Mouse (Mus musculus): ENCODE results near the gene Zc3h7b. TPM values are rescaled to one million over a fixed set of nuclear protein-coding genes. Genes with fewer than 3 reads are reported as not detected.

Zc3h7b gene
- polyA plus RNA-seq, 1 experiment from 2014 or later, result 57.6 TPM

DNA sequence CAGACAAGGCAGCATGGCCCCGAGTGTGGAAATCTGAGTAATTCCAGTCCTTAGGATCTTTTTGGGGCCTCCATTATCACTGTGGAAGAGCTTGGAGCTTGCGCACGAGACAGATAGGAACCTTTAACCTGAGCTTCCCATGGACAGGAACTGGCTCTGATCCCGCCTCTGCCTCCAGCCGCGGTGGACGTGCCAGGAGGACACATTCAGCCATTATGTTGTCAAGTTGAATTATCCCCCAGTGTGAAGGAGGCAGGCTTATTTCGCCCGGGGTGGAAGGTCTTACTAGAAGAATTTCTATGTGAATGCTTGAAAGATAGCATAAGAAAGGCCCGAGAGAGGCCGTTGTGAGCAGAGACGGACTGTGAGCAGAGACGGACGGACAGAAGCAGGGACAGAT lies 4.9 kb downstream of the Zc3h7b start:
- no peak overlapping the region for H3K4me3 ChIP-seq (ENCODE audit: low read depth, low read length)
- H3K9me3 ChIP-seq (ENCODE audit: control insufficient read depth, low read length), result no peaks in the 10 kb centered on the region
- no peak for ATAC-seq (replicated peaks; ENCODE audit: low FRiP score)
- no peak for DNase-seq (ENCODE audit: low spot score)
- H3K4me2 ChIP-seq (ENCODE audit: low read depth, low read length, severe bottlenecking), result no peak overlapping the region
- H3K4me1 ChIP-seq (replicated peaks; ENCODE audit: control insufficient read depth, insufficient read depth, low read length), result peaks cover 5% of the 10 kb centered on the region; the same call in 1 of the 2 replicates
- H3K36me3 ChIP-seq (ENCODE audit: control insufficient read depth, insufficient read depth, low read length), result no peaks in the 10 kb centered on the region; the same call in 1 of the 2 replicates
- 79% methylated on average over 14 of the region's 14 CpGs for WGBS
- no peak overlapping the region for H3K27ac ChIP-seq (ENCODE audit: low read depth, low read length)
- no peak overlapping the region for H3K9ac ChIP-seq (ENCODE audit: low read length)
- H3K27me3 ChIP-seq (ENCODE audit: control insufficient read depth, insufficient read depth, low read length), result no peaks in the 10 kb centered on the region

GRCm38 (mm10) chr15:81753669-81754068 lies 8.8 kb downstream of the Zc3h7b start:
- H3K36me3 ChIP-seq (ENCODE audit: control insufficient read depth, insufficient read depth, low read length), result no peaks in the 10 kb centered on the region; the same call in 1 of the 2 replicates
- WGBS, result 93% methylated on average over 9 of the region's 9 CpGs

DNA sequence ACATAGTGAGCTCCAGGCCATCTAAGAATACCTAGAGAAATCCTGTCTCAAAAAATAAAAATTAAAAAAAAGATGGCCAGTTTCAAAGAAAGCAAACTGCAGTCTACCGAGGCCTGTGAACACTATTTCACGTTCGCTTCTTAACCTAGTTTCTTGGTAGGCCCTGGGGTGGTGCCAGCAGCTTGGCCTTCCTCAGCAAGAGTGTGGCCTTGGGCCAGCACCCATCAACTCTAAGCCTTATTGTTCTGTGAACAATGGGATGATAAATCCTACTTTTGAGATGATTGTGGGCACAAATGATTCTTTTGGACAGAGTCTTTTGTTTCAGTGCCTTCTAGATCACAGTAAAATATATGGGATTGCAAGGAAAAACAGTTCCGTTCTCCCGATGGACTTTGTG lies 13.8 kb downstream of the Zc3h7b start:
- no peaks in the 10 kb centered on the region for H3K4me1 ChIP-seq (replicated peaks; ENCODE audit: control insufficient read depth, insufficient read depth, low read length)
- no peak overlapping the region for H3K4me3 ChIP-seq (ENCODE audit: low read depth, low read length)
- DNase-seq (ENCODE audit: low spot score) (no peak), ATAC-seq (replicated peaks; ENCODE audit: low FRiP score) (no peak)
- peaks cover 2% of the 10 kb centered on the region; the same call in 1 of the 2 replicates for H3K36me3 ChIP-seq (ENCODE audit: control insufficient read depth, insufficient read depth, low read length)
- no peaks in the 10 kb centered on the region for H3K9me3 ChIP-seq (ENCODE audit: control insufficient read depth, low read length)
- 89% methylated on average over 5 of the region's 5 CpGs for WGBS
- H3K4me2 ChIP-seq (ENCODE audit: low read depth, low read length, severe bottlenecking), result no peak overlapping the region
- no peak overlapping the region for H3K9ac ChIP-seq (ENCODE audit: low read length)
- H3K27ac ChIP-seq (ENCODE audit: low read depth, low read length), result no peak overlapping the region
- H3K27me3 ChIP-seq (ENCODE audit: control insufficient read depth, insufficient read depth, low read length), result no peaks in the 10 kb centered on the region

More at GRCm38 (mm10) chr15:81753669-81754068, 8.8 kb downstream of the Zc3h7b start:
- Histone ChIP-seq H3K27me3 (ENCODE audit: control insufficient read depth, insufficient read depth, low read length) (no peaks in the 10 kb centered on the region), H3K4me2 (ENCODE audit: low read depth, low read length, severe bottlenecking) (no peak overlapping the region), H3K27ac (ENCODE audit: low read depth, low read length) (no peak overlapping the region), H3K9ac (ENCODE audit: low read length) (no peak overlapping the region), H3K4me1 (replicated peaks; ENCODE audit: control insufficient read depth, insufficient read depth, low read length) (no peaks in the 10 kb centered on the region), H3K4me3 (ENCODE audit: low read depth, low read length) (no peak overlapping the region), H3K9me3 (ENCODE audit: control insufficient read depth, low read length) (no peaks in the 10 kb centered on the region)
- ATAC-seq (replicated peaks; ENCODE audit: low FRiP score) (no peak), DNase-seq (ENCODE audit: low spot score) (no peak)

- no peaks in the 10 kb centered on the region for H3K27me3 ChIP-seq (ENCODE audit: control insufficient read depth, insufficient read depth, low read length)
- no peak overlapping the region for H3K4me3 ChIP-seq (ENCODE audit: low read depth, low read length)
- no peak for ATAC-seq (replicated peaks; ENCODE audit: low FRiP score)
- peaks cover 2% of the 10 kb centered on the region; the same call in 1 of the 2 replicates for H3K36me3 ChIP-seq (ENCODE audit: control insufficient read depth, insufficient read depth, low read length)
- no peaks in the 10 kb centered on the region for H3K9me3 ChIP-seq (ENCODE audit: control insufficient read depth, low read length)
- DNase-seq (ENCODE audit: low spot score), result no peak
- no peak overlapping the region for H3K9ac ChIP-seq (ENCODE audit: low read length)
- H3K4me2 ChIP-seq (ENCODE audit: low read depth, low read length, severe bottlenecking), result no peak overlapping the region
- no peak overlapping the region for H3K27ac ChIP-seq (ENCODE audit: low read depth, low read length)
- WGBS, result 97% methylated on average over 3 of the region's 3 CpGs
- no peaks in the 10 kb centered on the region for H3K4me1 ChIP-seq (replicated peaks; ENCODE audit: control insufficient read depth, insufficient read depth, low read length)
Measured at GRCm38 (mm10) chr15:81759542-81759941, 14.7 kb downstream of the Zc3h7b start.

GRCm38 (mm10) chr15:81760361-81761079 lies 15.7 kb downstream of the Zc3h7b start:
- ATAC-seq (replicated peaks; ENCODE audit: low FRiP score), result no peak
- Histone ChIP-seq H3K27me3 (ENCODE audit: control insufficient read depth, insufficient read depth, low read length) (no peaks in the 10 kb centered on the region), H3K36me3 (ENCODE audit: control insufficient read depth, insufficient read depth, low read length) (peaks cover 2% of the 10 kb centered on the region; the same call in 1 of the 2 replicates), H3K4me1 (replicated peaks; ENCODE audit: control insufficient read depth, insufficient read depth, low read length) (no peaks in the 10 kb centered on the region), H3K27ac (ENCODE audit: low read depth, low read length) (no peak overlapping the region), H3K9me3 (ENCODE audit: control insufficient read depth, low read length) (no peaks in the 10 kb centered on the region), H3K4me3 (ENCODE audit: low read depth, low read length) (no peak overlapping the region), H3K4me2 (ENCODE audit: low read depth, low read length, severe bottlenecking) (no peak overlapping the region), H3K9ac (ENCODE audit: low read length) (no peak overlapping the region)
- WGBS, result 93% methylated on average over 5 of the region's 5 CpGs
- DNase-seq (ENCODE audit: low spot score), result no peak

DNA sequence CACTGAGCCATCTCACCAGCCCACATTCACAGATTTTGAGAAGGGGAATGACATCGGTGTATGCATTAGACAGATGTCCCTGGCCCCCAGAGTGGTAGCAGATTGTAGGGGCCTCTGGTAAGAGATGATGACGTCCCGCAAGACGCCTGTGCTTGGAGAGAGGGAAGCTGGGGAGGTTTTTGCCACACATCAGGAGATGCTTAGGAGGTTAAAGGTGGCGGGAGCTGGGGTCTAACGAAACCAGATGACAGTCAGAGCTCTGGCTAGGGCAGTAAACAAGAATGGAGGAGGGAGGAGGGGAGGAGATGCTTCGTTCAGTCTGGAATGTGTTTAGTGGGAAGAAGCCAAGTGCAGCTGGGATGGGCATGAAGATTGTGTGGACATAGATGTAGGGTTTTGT lies 16.5 kb downstream of the Zc3h7b start:
- no peak for DNase-seq (ENCODE audit: low spot score)
- WGBS, result 82% methylated on average over 7 of the region's 7 CpGs

GRCm38 (mm10) chr15:81761959-81762358 lies 17.1 kb downstream of the Zc3h7b start:
- no peaks in the 10 kb centered on the region for H3K27me3 ChIP-seq (ENCODE audit: control insufficient read depth, insufficient read depth, low read length)
- WGBS, result 90% methylated on average over 3 of the region's 3 CpGs
- H3K9me3 ChIP-seq (ENCODE audit: control insufficient read depth, low read length), result no peaks in the 10 kb centered on the region
- no peak overlapping the region for H3K4me2 ChIP-seq (ENCODE audit: low read depth, low read length, severe bottlenecking)
- H3K36me3 ChIP-seq (ENCODE audit: control insufficient read depth, insufficient read depth, low read length), result peaks cover 2% of the 10 kb centered on the region; the same call in 1 of the 2 replicates
- no peak overlapping the region for H3K27ac ChIP-seq (ENCODE audit: low read depth, low read length)
- H3K9ac ChIP-seq (ENCODE audit: low read length), result no peak overlapping the region
- no peak for ATAC-seq (replicated peaks; ENCODE audit: low FRiP score)
- no peak for DNase-seq (ENCODE audit: low spot score)
- no peaks in the 10 kb centered on the region for H3K4me1 ChIP-seq (replicated peaks; ENCODE audit: control insufficient read depth, insufficient read depth, low read length)
- H3K4me3 ChIP-seq (ENCODE audit: low read depth, low read length), result no peak overlapping the region

More for the DNA sequence above, 16.5 kb downstream of the Zc3h7b start:
- Histone ChIP-seq H3K4me3 (ENCODE audit: low read depth, low read length) (no peak overlapping the region), H3K27ac (ENCODE audit: low read depth, low read length) (no peak overlapping the region), H3K27me3 (ENCODE audit: control insufficient read depth, insufficient read depth, low read length) (no peaks in the 10 kb centered on the region), H3K4me2 (ENCODE audit: low read depth, low read length, severe bottlenecking) (no peak overlapping the region), H3K4me1 (replicated peaks; ENCODE audit: control insufficient read depth, insufficient read depth, low read length) (no peaks in the 10 kb centered on the region), H3K9ac (ENCODE audit: low read length) (no peak overlapping the region), H3K9me3 (ENCODE audit: control insufficient read depth, low read length) (no peaks in the 10 kb centered on the region), H3K36me3 (ENCODE audit: control insufficient read depth, insufficient read depth, low read length) (peaks cover 2% of the 10 kb centered on the region; the same call in 1 of the 2 replicates)
- ATAC-seq (replicated peaks; ENCODE audit: low FRiP score), result no peak

DNA sequence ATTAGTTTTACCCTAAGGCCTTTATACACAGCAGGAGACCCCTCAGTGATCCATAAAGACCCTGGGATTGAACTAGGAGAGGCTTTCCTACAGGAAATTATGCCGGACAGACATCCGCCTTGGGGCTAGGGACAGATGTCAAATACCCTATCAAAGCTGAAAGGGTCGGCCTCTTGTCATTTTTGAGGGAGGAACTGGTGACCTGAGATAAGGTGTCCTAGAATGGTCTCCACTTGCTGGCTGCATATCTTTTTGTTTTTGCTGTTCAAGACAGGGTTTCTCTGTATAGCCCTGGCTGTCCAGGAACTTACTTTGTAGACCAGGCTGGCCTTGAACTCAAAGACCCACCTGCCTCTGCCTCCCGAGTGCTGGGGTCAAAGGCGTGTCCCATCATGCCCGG lies 19.7 kb downstream of the Zc3h7b start:
- Histone ChIP-seq H3K9ac (ENCODE audit: low read length) (no peak overlapping the region), H3K4me2 (ENCODE audit: low read depth, low read length, severe bottlenecking) (no peak overlapping the region), H3K36me3 (ENCODE audit: control insufficient read depth, insufficient read depth, low read length) (peaks cover 7% of the 10 kb centered on the region), H3K4me3 (ENCODE audit: low read depth, low read length) (no peak overlapping the region), H3K4me1 (replicated peaks; ENCODE audit: control insufficient read depth, insufficient read depth, low read length) (no peaks in the 10 kb centered on the region), H3K27ac (ENCODE audit: low read depth, low read length) (no peak overlapping the region), H3K9me3 (ENCODE audit: control insufficient read depth, low read length) (no peaks in the 10 kb centered on the region), H3K27me3 (ENCODE audit: control insufficient read depth, insufficient read depth, low read length) (no peaks in the 10 kb centered on the region)
- 89% methylated on average over 6 of the region's 6 CpGs for WGBS
- DNase-seq (ENCODE audit: low spot score) (no peak), ATAC-seq (replicated peaks; ENCODE audit: low FRiP score) (no peak)

GRCm38 (mm10) chr15:81765651-81766050 lies 20.8 kb downstream of the Zc3h7b start:
- Histone ChIP-seq H3K27me3 (ENCODE audit: control insufficient read depth, insufficient read depth, low read length) (no peaks in the 10 kb centered on the region), H3K36me3 (ENCODE audit: control insufficient read depth, insufficient read depth, low read length) (peaks cover 13% of the 10 kb centered on the region), H3K4me1 (replicated peaks; ENCODE audit: control insufficient read depth, insufficient read depth, low read length) (no peaks in the 10 kb centered on the region), H3K4me2 (ENCODE audit: low read depth, low read length, severe bottlenecking) (no peak overlapping the region), H3K9ac (ENCODE audit: low read length) (no peak overlapping the region), H3K4me3 (ENCODE audit: low read depth, low read length) (no peak overlapping the region), H3K27ac (ENCODE audit: low read depth, low read length) (no peak overlapping the region), H3K9me3 (ENCODE audit: control insufficient read depth, low read length) (no peaks in the 10 kb centered on the region)
- DNase-seq (ENCODE audit: low spot score) (no peak), ATAC-seq (replicated peaks; ENCODE audit: low FRiP score) (no peak)
- WGBS, result 94% methylated on average over 9 of the region's 9 CpGs
